Mouse (Mus musculus) spleen, adult 2 months (tissue): ENCODE data around the gene Arhgap27.

ENCODE experiments used
- CTCF ChIP-seq: fragments of 200-500 bp; IDR thresholded peaks from 2 replicates; pipeline ENCODE4 v1.5.1; 2011; ENCODE audit warnings: mild to moderate bottlenecking, inconsistent platforms; ENCODE audit not compliant: insufficient read depth, insufficient read length, insufficient replicate concordance; ENCODE audit errors: extremely low read depth
- POLR2A ChIP-seq: fragments of 200-500 bp; IDR thresholded peaks from 2 replicates; pipeline ENCODE4 v1.6.1; 2011; ENCODE audit warnings: low read depth, low read length, inconsistent platforms

- TF ChIP-seq POLR2A (no peak), CTCF (no peak)
Measured at GRCm38 (mm10) chr11:103372068-103372467, 8.6 kb upstream of the Arhgap27 start.
